Mouse (Mus musculus) hindbrain, embryonic 10.5 days (tissue): ENCODE data around the gene Stoml1. TPM values are rescaled to one million over a fixed set of nuclear protein-coding genes. Genes with fewer than 3 reads are reported as not detected.
A peak's percentile ranks its signal among the peaks of the same experiment; 100 is the strongest.

Experiments used
- DNase-seq: peaks from one replicate; pipeline ENCODE4 v3.0.0-alpha.2; 2017; ENCODE audit warnings: low spot score
- H3K27ac ChIP-seq: fragments of 300-500 bp; sonication (generic); 2 replicates; pipeline ENCODE4 v1.5.1; 2016; ENCODE audit warnings: mild to moderate bottlenecking, moderate library complexity
- H3K27me3 ChIP-seq: fragments of 300-500 bp; sonication (generic); 2 replicates; pipeline ENCODE4 v1.6.1; 2016; ENCODE audit warnings: mild to moderate bottlenecking; ENCODE audit not compliant: poor library complexity, insufficient read depth, severe bottlenecking
- H3K36me3 ChIP-seq: fragments of 300-500 bp; sonication (generic); 2 replicates; pipeline ENCODE4 v1.6.1; 2016; ENCODE audit warnings: mild to moderate bottlenecking, moderate library complexity
- H3K4me1 ChIP-seq: fragments of 300-500 bp; sonication (generic); replicated peaks from 2 replicates; pipeline ENCODE4 v1.6.1; 2016; ENCODE audit warnings: mild to moderate bottlenecking
- H3K4me3 ChIP-seq: fragments of 300-500 bp; sonication (generic); 2 replicates; pipeline ENCODE4 v1.5.1; 2016; ENCODE audit warnings: mild to moderate bottlenecking, moderate library complexity
- H3K9me3 ChIP-seq: fragments of 300-500 bp; sonication (generic); 2 replicates; pipeline ENCODE4 v1.6.1; 2016; ENCODE audit warnings: mild to moderate bottlenecking, moderate library complexity
- WGBS: fragments of 180-500 bp; shearing (Covaris S2); methylation state at CpG from one replicate; pipeline ENCODE4 v1.1.7; 2016; 5-methylcytosine and 5-hydroxymethylcytosine counted together
- polyA plus RNA-seq: library from polyadenylated mRNA; unstranded; fragments of >200 nt; fragmentation: Nextera tagmentation; extraction: Ambion mirVana; gene quantifications from 2 replicates; pipeline ENCODE4 v1.2.1, GENCODE M21; 2016

Stoml1 gene
- 27.7 and 39.8 TPM in 2 replicates for polyA plus RNA-seq

DNA sequence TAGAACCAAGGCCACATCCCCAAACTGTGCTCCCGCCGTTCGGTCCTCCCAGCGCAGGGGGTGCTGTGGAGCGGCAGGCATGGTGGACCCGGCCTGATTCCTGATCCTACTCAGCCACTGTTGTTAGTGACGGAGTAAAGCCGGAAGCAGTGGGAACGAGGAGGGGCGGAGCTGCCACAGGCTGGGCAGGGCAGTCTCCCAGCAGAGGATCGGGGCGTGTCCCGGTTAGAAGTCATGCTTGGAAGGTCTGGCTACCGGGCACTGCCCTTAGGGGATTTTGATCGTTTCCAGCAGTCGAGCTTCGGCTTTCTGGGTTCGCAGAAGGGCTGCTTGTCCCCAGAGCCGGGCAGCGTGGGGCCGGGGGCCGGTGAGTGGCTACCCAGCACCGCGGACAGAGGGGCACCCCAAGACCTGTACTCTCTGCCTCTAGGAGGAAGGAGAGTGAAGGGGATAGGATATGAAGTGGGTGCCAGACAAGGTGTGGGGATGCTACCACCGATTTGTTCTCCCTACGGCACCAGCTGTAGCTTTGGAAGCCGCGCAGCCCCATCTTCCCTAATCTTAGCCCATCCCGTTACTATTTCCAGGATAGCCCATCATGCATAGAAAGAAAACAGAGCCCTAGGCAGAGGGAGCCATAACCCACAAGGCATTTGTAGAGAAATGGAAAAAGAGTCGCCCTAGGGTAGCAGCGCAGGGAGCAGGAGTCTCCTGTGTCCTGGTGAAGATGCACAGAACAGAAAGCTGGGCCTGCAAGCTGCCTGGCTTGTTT, at the start of gene Stoml1:
Stoml1 (plus strand) TSS at position 132 of the 772 bp plus-strand sequence.
- Histone ChIP-seq H3K9me3 (no peaks in the 10 kb centered on the region), H3K4me3 (peak within 1 kb of the TSS; percentile 87), H3K27ac (peak within 1 kb of the TSS; percentile 90), H3K27me3 (no peaks in the 10 kb centered on the region), H3K4me1 (peaks cover 39% of the 10 kb centered on the region), H3K36me3 (peaks cover 24% of the 10 kb centered on the region)
- DNase-seq: peak; percentile 96
- WGBS: 1% methylated on average over 31 of the region's 31 CpGs

DNA sequence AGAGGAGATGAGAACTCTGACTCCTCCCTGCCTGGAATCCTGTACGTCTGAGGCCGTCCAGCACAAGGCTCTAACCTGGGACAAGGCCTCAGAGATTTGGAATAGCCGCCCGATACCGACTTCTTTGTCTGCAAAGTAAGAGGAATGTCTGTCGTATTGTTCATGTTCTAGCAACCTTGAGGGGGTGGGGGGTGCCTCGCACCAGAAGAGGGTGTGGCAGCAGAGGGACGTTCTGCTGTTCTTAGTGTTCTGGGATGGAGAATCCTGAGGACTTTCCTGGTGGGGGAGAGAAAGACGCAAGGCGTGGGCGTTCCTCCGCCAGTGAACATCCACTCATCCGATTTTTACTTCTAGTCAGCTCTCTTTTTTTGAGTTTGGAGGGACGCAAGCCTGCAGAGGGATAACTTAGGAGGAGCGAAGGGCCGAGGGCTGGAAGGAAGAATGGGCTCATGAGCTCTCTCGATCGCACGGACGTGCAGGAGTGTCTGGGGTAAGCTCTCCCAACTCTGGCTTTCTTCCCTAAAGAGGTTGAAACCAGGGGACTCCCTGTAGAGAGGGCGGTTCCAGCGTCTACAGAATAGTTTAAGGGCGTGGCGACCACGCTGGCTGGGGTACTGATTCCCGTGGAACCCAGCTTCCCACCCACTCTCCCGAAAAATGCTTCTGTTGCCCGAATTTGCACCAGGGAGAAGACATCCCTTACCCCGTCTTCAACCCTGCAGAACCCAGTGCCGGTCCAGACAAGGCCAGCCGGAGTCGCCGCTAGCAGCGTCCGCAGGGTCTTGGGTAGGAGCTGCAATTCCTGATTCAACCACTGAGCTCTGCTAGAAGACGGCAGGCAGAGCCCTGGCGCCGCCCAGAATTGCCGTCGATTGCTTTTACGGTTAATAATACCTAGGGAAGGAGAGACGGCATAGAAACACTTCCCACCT, 49.2 kb upstream of the Stoml1 start, which contains the start of the genes Islr and Islr2:
Islr (minus strand) TSS at position 791 of the 932 bp plus-strand sequence.
Islr2 (minus strand) TSS at position 804 of the 932 bp plus-strand sequence.
- DNase-seq: peak; percentile 82
- H3K9me3 ChIP-seq: no peaks in the 10 kb centered on the region
- peak within 1 kb of the TSS; percentile 45 for H3K4me3 ChIP-seq
- H3K4me1 ChIP-seq: peaks cover 55% of the 10 kb centered on the region
- H3K27me3 ChIP-seq: peaks cover 86% of the 10 kb centered on the region
- under 1% methylated on average over 42 of the region's 42 CpGs for WGBS
- no peaks in the 10 kb centered on the region for H3K36me3 ChIP-seq
- peak within 1 kb of the TSS; percentile 68 for H3K27ac ChIP-seq

DNA sequence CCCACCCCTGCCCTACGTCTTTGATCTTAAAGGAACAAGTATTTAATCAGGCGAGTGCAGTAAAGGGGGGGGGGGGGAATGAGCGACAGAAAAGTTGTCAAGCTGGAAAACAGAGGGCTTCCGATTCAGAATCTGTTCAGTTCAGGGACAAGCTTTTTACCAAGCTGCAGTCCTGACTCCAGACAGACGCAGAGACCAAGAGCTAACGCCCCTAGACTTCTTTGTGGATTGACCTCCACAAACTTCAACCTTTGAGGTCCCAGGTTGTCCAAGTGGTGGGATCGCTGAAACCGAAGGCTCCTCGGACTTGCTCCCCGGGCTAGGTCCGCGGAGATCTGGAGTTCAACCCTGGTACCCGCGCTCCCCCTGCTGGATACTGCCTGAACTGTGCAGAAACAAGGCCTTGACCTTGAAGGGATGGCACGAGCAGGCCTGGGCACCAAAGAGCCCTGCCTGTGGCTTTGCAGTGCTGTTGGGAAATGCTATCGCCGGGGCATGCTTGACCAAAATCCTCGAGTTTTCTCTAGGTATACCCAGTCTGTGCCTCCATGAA, 48.4 kb upstream of the Stoml1 start:
- peaks cover 47% of the 10 kb centered on the region for H3K4me1 ChIP-seq

DNA sequence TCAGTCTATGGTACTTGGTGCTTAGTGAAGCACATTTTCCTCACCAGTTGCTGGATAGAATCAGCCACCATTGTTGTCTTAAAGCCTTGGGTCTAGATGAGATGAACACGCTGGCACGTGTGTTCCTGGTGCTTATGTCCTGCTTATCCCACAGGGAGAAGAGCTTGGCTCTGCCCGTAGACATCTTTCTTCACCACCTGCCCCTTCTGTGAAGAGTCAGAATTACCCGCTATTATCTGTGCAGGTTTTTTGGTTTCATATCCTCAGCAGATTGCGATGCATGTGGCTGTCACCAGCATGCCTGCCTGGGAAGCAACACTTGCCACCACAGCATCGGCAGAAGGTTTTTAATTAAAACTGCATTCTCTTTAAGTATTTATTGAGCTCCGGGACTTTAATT, 47.0 kb upstream of the Stoml1 start:
- peaks cover 35% of the 10 kb centered on the region for H3K4me1 ChIP-seq
- 87% methylated on average over 7 of the region's 7 CpGs for WGBS
- no peaks in the 10 kb centered on the region for H3K36me3 ChIP-seq
- H3K4me3 ChIP-seq: no peak overlapping the region
- DNase-seq: no peak
- H3K27me3 ChIP-seq: peaks cover 64% of the 10 kb centered on the region
- H3K9me3 ChIP-seq: no peaks in the 10 kb centered on the region
- no peak overlapping the region for H3K27ac ChIP-seq

More for the DNA sequence above, 48.4 kb upstream of the Stoml1 start:
- DNase-seq: peak; percentile 93
- 5% methylated on average over 18 of the region's 18 CpGs for WGBS
- peak overlapping the region; percentile 45 for H3K4me3 ChIP-seq
- H3K36me3 ChIP-seq: no peaks in the 10 kb centered on the region
- 0 out of 2 replicates have a peak overlapping the region, but pooled peaks have one; percentile 13 for H3K27ac ChIP-seq
- peaks cover 79% of the 10 kb centered on the region for H3K27me3 ChIP-seq
- no peaks in the 10 kb centered on the region for H3K9me3 ChIP-seq

DNA sequence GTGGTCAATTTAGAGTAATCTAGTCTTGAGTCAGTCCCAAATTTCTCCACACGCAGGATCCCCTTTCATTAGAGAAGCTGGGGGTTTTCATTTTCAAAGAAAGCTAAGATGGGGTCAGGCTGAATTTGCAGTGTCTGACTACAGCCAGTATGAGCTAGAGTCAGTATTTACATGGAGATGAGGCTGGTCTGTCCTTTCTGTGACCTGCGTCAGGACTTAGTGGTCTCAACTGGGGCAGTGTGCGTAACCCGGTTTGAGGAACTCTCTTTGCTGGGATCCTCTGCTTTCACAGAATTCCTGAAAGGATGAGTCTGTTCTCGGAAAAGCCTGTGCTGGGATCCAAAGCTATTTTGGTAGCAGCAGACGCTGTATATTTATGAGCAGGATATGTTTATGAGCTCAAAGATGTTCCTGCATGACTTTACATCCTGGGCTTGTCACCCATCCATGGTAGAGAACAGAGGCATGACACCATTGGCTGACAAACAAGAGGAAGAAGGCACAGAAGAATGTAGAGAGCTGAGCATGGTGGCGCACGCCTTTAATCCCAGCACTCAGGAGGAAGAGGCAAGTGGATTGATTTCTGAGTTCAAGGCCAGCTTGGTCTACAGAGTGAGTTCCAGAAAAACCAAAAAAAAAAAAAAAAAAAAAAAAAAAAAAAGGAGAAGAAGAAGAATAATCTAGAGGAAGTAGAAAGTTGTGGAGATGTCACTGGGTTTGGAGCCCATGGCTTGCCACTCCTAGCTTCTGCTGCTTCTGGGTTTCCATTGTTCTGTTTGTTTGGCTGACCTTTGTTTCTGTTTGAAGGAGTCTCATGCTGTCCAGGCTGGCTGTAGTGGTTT, 43.3 kb upstream of the Stoml1 start:
- H3K36me3 ChIP-seq: no peaks in the 10 kb centered on the region
- H3K27me3 ChIP-seq: peaks cover 36% of the 10 kb centered on the region
- H3K4me1 ChIP-seq: peaks cover 11% of the 10 kb centered on the region
- 82% methylated on average over 8 of the region's 8 CpGs for WGBS
- H3K27ac ChIP-seq: no peak overlapping the region
- DNase-seq: no peak
- H3K4me3 ChIP-seq: no peak overlapping the region
- no peaks in the 10 kb centered on the region for H3K9me3 ChIP-seq

DNA sequence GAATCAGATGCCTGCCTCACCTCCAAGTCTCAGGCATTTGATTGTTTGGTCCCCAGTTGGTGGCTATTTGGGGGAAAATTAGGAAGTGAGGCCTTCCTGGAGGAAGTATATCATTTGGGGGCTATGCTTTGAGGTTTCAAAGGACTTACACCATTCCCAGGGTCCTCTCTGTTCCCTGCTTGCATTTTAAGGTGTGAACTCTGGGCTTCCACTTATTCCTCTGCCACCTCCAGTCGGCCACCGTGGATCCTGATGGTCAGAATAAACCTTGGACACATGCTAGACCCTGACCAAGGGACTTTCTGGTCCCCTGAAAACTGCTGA, 42.7 kb upstream of the Stoml1 start:
- no peaks in the 10 kb centered on the region for H3K9me3 ChIP-seq
- DNase-seq: no peak
- H3K27ac ChIP-seq: no peak overlapping the region
- peaks cover 15% of the 10 kb centered on the region for H3K4me1 ChIP-seq
- WGBS: 78% methylated on average over 2 of the region's 2 CpGs
- H3K36me3 ChIP-seq: no peaks in the 10 kb centered on the region
- no peak overlapping the region for H3K4me3 ChIP-seq
- H3K27me3 ChIP-seq: peaks cover 30% of the 10 kb centered on the region

DNA sequence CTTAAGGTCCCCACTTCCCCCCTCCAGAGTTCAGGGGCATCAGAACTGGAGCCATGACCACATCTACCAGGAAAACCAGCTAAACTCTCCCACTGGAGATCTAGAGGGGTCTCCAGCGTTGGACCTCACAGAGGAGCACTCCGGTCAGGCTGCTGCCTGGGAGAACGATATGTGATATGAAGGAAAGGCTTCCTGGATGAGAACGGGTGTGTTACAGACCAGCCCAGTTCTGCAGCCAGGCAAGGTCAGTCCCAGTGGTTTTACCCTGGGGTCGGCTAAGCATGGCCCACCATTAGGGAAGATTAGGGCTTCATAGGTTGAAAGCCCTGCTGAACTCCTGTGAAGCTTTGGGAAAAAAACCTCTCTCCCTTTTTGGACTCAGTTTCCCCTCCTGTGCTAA, 39.6 kb upstream of the Stoml1 start:
- Histone ChIP-seq H3K4me1 (peaks cover 20% of the 10 kb centered on the region), H3K36me3 (no peaks in the 10 kb centered on the region), H3K4me3 (no peak overlapping the region), H3K27ac (no peak overlapping the region), H3K9me3 (no peaks in the 10 kb centered on the region), H3K27me3 (0 out of 2 replicates have a peak, but pooled peaks cover 9% of the 10 kb centered on the region)
- WGBS: 78% methylated on average over 5 of the region's 5 CpGs
- no peak for DNase-seq

DNA sequence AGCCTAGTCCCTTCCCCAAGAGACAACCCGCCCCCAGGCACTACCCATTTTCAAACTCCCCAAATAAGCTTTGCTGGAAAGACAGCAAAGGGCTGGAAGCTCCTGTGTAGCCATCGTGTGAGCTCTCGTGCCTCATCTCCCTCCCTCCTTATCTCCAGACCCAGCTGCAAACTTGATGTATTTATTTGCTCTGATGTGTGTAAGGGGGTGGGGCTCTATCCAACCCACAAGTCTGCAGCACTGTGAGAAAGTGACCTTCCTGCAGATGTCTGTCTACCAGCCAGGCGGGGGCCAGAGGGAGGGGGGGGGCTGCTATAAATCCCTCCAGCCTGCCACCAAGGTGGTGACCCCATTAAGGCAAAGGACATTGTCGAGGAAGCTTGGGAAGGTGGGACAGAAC, 39.1 kb upstream of the Stoml1 start:
- 41% methylated on average over 5 of the region's 5 CpGs for WGBS

DNA sequence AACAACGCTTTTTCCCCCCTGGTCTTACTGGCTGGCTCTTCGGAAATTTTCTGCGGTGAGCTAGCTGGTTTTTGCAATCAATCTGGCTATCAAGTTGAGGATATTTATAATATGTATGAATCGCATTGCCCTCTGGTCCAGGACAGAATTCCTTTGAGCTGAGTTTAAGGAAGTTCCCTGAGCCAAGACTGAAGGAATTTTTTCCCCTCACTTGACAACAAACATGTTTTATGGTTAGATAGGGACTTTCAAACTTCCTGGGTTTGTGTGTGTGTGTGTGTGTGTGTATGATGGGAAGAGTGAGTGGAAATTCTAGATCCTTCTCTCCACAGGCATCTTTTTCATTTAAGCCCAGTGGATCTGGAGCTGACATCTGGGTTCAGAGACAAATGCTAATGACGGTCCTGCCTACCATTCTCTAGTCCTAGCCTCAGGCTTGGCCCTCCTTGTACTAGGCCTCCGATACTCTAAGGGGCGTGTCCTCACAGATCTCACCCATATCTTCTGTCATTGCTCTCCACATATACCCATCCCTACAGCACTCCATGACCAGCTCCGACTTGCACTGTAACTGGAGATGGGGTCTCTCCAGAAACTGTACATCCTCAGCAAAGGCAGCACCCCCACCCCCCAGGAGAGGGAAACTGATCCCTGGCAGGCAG, 38.3 kb upstream of the Stoml1 start:
- H3K4me1 ChIP-seq: peaks cover 20% of the 10 kb centered on the region
- H3K27ac ChIP-seq: no peak overlapping the region
- H3K36me3 ChIP-seq: peaks cover 4% of the 10 kb centered on the region
- H3K9me3 ChIP-seq: no peaks in the 10 kb centered on the region
- WGBS: 69% methylated on average over 8 of the region's 8 CpGs
- DNase-seq: no peak
- H3K27me3 ChIP-seq: 0 out of 2 replicates have a peak, but pooled peaks cover 9% of the 10 kb centered on the region
- no peak overlapping the region for H3K4me3 ChIP-seq

More for the DNA sequence above, 39.1 kb upstream of the Stoml1 start:
- Histone ChIP-seq H3K27ac (no peak overlapping the region), H3K27me3 (0 out of 2 replicates have a peak, but pooled peaks cover 9% of the 10 kb centered on the region), H3K4me3 (no peak overlapping the region), H3K4me1 (peaks cover 20% of the 10 kb centered on the region), H3K9me3 (no peaks in the 10 kb centered on the region), H3K36me3 (no peaks in the 10 kb centered on the region)
- DNase-seq: no peak

DNA sequence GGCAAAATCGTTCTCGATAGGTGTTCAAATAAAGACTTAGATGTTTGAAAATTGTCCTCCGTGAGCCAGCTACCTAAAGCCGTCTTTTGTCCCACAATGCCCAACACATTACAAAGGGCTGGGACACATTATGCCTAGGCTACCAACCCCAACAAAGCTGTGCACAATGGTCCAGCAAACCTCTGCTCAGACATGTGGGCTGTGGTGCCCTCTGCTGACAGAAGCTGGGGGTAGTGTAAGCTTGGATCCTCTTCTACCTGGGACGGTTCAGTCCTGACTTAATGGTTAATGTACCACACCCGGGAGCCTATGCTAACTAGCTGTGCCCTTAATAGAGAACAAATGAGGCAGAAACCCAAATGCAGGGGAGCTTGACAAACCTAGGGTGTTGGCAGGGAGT, 36.6 kb upstream of the Stoml1 start:
- no peak overlapping the region for H3K4me3 ChIP-seq
- DNase-seq: peak; percentile 36
- WGBS: 53% methylated on average over 6 of the region's 6 CpGs
- H3K36me3 ChIP-seq: peaks cover 15% of the 10 kb centered on the region
- peaks cover 20% of the 10 kb centered on the region for H3K4me1 ChIP-seq
- no peaks in the 10 kb centered on the region for H3K9me3 ChIP-seq
- 0 out of 2 replicates have a peak, but pooled peaks cover 9% of the 10 kb centered on the region for H3K27me3 ChIP-seq
- no peak overlapping the region for H3K27ac ChIP-seq

DNA sequence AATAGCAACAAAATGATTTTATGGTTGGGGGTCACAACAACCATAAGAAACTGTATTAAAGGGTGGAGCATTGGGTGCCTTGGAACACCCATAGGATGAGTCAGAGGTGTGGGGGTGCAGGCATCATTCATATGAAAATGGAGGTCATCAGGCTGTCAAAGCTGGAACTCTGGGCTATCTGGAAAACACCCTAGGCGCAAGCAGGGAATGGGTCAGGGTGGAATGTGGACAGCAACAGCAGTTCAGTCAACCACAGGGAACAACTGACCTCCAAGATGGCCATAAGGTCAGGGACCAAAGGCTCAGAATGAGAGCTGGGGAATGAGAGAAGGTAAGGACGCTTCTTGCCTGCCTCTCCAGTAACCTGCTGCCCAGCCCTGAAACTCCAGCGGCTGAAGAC, 34.4 kb upstream of the Stoml1 start:
- Histone ChIP-seq H3K4me3 (no peak overlapping the region), H3K36me3 (peaks cover 24% of the 10 kb centered on the region), H3K4me1 (peaks cover 20% of the 10 kb centered on the region), H3K27ac (no peak overlapping the region), H3K9me3 (no peaks in the 10 kb centered on the region), H3K27me3 (no peaks in the 10 kb centered on the region)
- DNase-seq: no peak
- WGBS: 85% methylated on average over 3 of the region's 3 CpGs
